Mouse (Mus musculus): Measurements from ENCODE around the gene Lrig1. TPM values are rescaled to one million over a fixed set of nuclear protein-coding genes. Genes with fewer than 3 reads are reported as not detected.
"Not testable (repeated sequence)": the region's sequence is repeated elsewhere in the genome, so short reads cannot be mapped to it uniquely, and the experiment has no call there.

Lrig1 gene
- polyA plus RNA-seq, 1 experiment = 0.06 TPM

DNA sequence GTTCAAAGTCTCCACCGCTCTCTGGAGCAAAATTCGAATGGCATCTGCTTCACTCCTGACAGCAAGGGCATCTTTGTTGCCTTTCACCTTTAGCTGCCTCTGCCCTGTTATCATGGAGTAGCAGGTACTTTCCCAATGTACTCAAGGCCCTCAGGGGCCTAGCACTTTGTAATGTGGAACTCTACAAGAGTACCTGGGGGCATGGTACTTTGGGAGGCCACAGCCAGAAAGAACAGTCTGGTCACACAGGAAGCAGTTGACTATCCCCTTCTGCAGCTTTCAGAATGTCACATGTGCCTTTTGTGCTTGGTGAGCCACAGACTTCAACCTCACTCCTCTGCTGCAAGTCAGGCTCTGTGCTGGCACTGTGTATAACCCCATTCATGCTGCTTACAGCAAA is 134.2 kb downstream of the Lrig1 start:
- H3K4me3 ChIP-seq (replicated peaks) = no peak overlapping the region
- TF ChIP-seq FLI1 (IDR thresholded peaks at IDR 0.05; ENCODE audit: low read length) (no peak), GATA1 (IDR thresholded peaks at IDR 0.05; ENCODE audit: borderline replicate concordance, low read length) (no peak)

DNA sequence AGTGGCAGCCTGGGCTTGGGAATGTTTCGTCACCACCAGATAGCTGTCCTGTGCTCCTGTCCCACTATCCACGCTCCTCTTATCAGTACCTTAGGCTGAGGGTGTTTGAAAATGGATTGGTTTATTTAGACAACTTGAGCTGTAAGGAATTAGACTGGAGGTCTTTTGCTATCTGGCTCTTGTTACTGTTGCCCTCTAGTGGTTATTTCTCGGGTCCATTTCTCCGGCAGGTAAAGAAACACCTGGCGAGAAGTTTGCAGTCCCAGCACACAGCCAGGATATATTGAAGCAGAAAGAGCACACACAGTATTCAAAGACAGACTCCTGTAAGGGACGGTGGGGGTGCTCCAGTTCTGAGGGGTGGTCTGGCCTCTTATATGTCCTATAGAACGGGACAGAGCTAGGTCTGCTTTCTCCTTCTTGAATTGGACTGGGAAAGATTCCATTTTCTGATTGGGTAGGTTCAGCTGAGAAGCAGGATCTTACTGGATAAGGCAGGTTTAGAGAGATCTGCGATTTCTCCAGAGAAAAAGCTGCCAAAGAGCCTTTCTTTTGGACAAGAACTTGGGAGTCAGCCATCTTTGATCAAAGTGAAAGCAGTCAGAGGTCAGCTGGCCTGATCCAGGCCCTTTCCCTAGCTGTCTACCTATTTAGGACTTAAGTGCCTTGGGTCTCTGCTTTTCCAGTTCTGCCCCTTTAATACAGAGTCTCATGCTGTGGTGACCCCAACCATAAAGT is 136.6 kb downstream of the Lrig1 start:
- Histone ChIP-seq H3K4me3 (replicated peaks) (no peak overlapping the region), H3K4me1 (no peaks in the 10 kb centered on the region), H3K36me3 (replicated peaks; ENCODE audit: low read length) (no peaks in the 10 kb centered on the region), H3K9me3 (no peaks in the 10 kb centered on the region), H3K27me3 (replicated peaks) (no peaks in the 10 kb centered on the region)
- TF ChIP-seq FLI1 (IDR thresholded peaks at IDR 0.05; ENCODE audit: low read length) (no peak), GATA1 (IDR thresholded peaks at IDR 0.05; ENCODE audit: borderline replicate concordance, low read length) (no peak)

More for the DNA sequence above, 134.2 kb downstream of the Lrig1 start:
- Histone ChIP-seq H3K27me3 (replicated peaks) (no peaks in the 10 kb centered on the region), H3K36me3 (replicated peaks; ENCODE audit: low read length) (no peaks in the 10 kb centered on the region), H3K9me3 (no peaks in the 10 kb centered on the region), H3K4me1 (no peaks in the 10 kb centered on the region)

DNA sequence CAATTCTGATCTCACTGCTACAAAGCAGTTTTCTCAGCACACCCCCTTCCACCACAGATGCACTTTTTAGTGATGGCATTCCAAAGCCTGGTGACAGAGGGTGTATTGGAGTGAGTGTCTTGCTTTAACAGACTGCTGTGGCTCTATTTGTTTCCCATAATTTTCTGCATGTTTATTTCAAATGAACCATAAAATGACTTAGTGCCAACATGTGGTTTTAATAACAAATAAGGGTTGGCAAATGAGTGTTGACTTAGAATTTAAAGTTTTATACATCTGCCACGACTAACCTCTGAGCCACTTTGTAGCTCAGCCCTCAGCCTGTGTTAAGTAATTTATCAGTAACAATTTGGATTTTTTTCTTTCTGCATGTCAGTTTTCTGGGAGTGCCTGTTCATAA is 138.6 kb downstream of the Lrig1 start:
- Histone ChIP-seq H3K4me3 (replicated peaks) (no peak overlapping the region), H3K9me3 (no peaks in the 10 kb centered on the region), H3K36me3 (replicated peaks; ENCODE audit: low read length) (no peaks in the 10 kb centered on the region), H3K27me3 (replicated peaks) (no peaks in the 10 kb centered on the region), H3K4me1 (no peaks in the 10 kb centered on the region)
- TF ChIP-seq GATA1 (IDR thresholded peaks at IDR 0.05; ENCODE audit: borderline replicate concordance, low read length) = no peak
- TF ChIP-seq FLI1 (IDR thresholded peaks at IDR 0.05; ENCODE audit: low read length) = no peak

DNA sequence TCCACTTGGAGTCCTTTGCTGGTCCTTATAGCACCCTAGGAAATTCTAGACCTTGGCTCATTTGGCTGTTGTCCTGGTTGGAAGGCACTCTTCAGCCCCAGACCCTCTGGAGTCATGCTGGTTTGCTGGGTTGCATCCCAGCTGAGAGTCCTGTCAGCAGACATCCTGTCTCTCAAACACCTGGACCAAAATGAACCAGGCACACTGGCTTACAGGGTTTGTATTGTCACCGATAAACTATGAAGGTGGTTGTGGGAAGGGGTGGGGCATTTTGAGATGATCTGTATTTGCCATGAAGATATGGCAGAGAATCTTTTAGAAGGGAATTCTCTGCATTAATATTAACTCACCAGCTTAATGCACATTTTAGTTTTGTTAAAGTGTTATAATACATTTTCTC is 139.1 kb downstream of the Lrig1 start:
- TF ChIP-seq GATA1 (IDR thresholded peaks at IDR 0.05; ENCODE audit: borderline replicate concordance, low read length) = no peak
- TF ChIP-seq FLI1 (IDR thresholded peaks at IDR 0.05; ENCODE audit: low read length) = no peak
- no peaks in the 10 kb centered on the region for H3K9me3 ChIP-seq
- no peaks in the 10 kb centered on the region for H3K4me1 ChIP-seq
- no peaks in the 10 kb centered on the region for H3K27me3 ChIP-seq (replicated peaks)
- H3K4me3 ChIP-seq (replicated peaks) = no peak overlapping the region
- no peaks in the 10 kb centered on the region for H3K36me3 ChIP-seq (replicated peaks; ENCODE audit: low read length)

DNA sequence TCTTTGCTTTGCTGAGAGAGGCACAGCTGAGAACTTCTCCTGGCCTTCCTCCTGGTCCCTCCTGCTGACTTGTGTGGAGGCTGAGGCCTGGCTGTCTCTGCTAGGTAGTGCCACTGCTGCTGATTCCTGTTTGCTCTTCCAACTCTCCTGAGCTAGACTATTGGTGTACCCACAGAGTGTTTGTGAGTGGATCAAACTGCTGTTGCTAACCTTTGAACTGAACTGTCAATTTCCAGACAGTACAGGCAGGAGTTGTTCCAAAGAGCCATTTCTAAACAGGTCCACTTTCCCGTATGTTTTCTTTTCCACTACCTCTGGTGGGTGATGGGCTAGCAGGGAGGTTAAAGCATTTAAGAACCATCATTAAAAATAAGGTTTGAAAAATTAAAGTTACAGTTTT is 141.4 kb downstream of the Lrig1 start:
- H3K36me3 ChIP-seq (replicated peaks; ENCODE audit: low read length); H3K9me3 ChIP-seq; H3K4me1 ChIP-seq; H3K4me3 ChIP-seq (replicated peaks); H3K27me3 ChIP-seq (replicated peaks): not testable (repeated sequence)

Other genes with a start within 250 kb of the Lrig1 start
- gene Slc25a26, start 199.8 kb downstream of the Lrig1 start, polyA plus RNA-seq (2012; ENCODE audit: insufficient read depth, low replicate concordance) = 1.8 TPM in 1 of 2 replicates, not detected in the other

All from megakaryocyte, embryonic 14.5 days (primary cell).